Mouse (Mus musculus) urinary bladder, postnatal 25 days (tissue): ENCODE measurements around the gene Kitl.

Source experiments
- DNase-seq: peaks from one replicate; pipeline ENCODE4 v3.0.0; 2022; ENCODE audit warnings: low spot score

Kitl gene

GRCm38 (mm10) chr10:100124452-100124851 is 109.0 kb downstream of the Kitl start:
- no peak for DNase-seq

GRCm38 (mm10) chr10:100127837-100128743 is 112.7 kb downstream of the Kitl start:
- no peak for DNase-seq

DNA sequence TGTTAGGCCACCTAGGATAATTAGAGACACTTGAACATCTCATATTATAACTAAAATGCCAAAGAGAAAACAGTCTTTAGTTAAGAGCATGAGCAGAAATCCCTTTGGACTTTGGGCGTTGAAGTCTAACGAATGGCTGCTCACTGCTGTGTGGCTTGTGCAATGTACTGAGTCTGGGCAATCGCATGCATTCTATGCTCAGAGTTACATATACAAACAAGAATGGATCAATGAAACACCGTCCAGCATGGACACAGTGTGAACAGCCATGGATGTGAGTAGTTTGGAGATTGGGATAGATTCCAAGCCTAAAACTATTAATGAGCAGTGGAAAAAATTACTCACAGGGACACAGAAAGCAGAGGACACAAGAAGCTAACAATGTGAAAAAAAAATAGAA is 116.2 kb downstream of the Kitl start:
- no peak for DNase-seq

DNA sequence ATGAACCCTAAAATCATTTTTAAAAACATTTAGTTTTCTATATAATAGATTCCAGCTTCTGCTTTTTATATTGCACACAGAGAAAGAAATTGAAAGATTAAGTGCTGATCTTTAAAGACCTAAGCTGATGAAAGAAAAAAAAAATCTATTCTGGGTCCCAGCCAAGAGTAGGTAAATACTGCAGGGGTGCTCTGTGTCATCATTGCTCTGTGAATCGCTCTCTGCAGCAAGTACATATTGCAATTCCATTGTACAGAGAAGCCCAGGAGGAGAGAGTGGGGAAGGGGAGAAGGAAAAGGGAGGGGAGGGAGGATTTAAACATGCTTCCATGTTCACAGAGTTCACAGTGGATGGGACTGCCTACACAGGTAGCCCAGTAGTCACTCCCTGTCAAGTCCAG is 116.9 kb downstream of the Kitl start:
- DNase-seq = no peak

DNA sequence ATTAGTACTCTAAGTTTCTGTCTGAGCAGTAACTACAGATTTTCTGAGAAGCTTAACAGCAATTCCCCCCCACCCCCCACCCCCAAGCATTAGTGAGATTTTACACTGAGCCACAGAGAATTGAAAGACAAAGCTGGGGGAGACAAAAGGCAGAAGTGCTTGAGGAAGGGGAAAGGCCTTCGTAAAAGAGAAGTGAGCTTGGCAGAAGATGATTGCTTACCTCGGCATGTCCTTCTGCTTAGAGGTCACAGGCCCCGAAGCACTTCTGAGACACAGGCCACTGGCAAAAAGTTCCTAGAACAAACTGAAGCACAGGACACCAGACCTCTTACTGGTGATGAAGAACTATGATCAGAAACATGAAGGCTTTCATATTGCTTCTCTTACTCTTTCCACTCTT is 123.1 kb downstream of the Kitl start:
- DNase-seq = no peak

GRCm38 (mm10) chr10:100148123-100148522 is 132.7 kb downstream of the Kitl start:
- DNase-seq = no peak
